Mouse (Mus musculus) kidney, postnatal 0 days (tissue): ENCODE results near the gene Rab3d. TPM values are rescaled to one million over a fixed set of nuclear protein-coding genes. Genes with fewer than 3 reads are reported as not detected.
A peak's percentile ranks its signal among the peaks of the same experiment; 100 is the strongest.

Experiments
- ATAC-seq: fragments of 200-750 bp; cut with Nextera tagmentation; replicated peaks from 2 replicates; pipeline ENCODE4 v1.8.0; 2017; ENCODE audit warnings: low read depth, moderate number of reproducible peaks, moderate TSS enrichment, moderate library complexity; ENCODE audit not compliant: low FRiP score
- DNase-seq: peaks from one replicate; pipeline ENCODE4 v3.0.0-alpha.2; 2016; ENCODE audit warnings: low spot score
- H3K27ac ChIP-seq: fragments of 300-500 bp; sonication (generic); 2 replicates; pipeline ENCODE4 v1.5.1; 2014; ENCODE audit warnings: mild to moderate bottlenecking
- H3K27me3 ChIP-seq: fragments of 300-500 bp; sonication (generic); 2 replicates; pipeline ENCODE4 v1.6.1; 2014; ENCODE audit warnings: low read length, mixed read lengths; ENCODE audit not compliant: insufficient read depth
- H3K36me3 ChIP-seq: fragments of 300-500 bp; sonication (generic); 2 replicates; pipeline ENCODE4 v1.6.1; 2014; ENCODE audit warnings: low read length, mixed read lengths; ENCODE audit not compliant: insufficient read depth
- H3K4me1 ChIP-seq: fragments of 300-500 bp; sonication (generic); replicated peaks from 2 replicates; pipeline ENCODE4 v1.6.1; 2014; ENCODE audit warnings: antibody characterized with exemption, low read length, mixed read lengths; ENCODE audit not compliant: insufficient read depth
- H3K4me2 ChIP-seq: fragments of 300-500 bp; sonication (generic); 2 replicates; pipeline ENCODE4 v1.6.1; 2014; ENCODE audit warnings: mild to moderate bottlenecking, low read length, moderate library complexity, mixed read lengths
- H3K4me3 ChIP-seq: fragments of 300-500 bp; sonication (generic); replicated peaks from 2 replicates; pipeline ENCODE4 v1.5.1; 2014; ENCODE audit warnings: low read depth, low read length
- H3K9ac ChIP-seq: fragments of 300-500 bp; sonication (generic); 2 replicates; pipeline ENCODE4 v1.6.1; 2014; ENCODE audit warnings: low read depth, low read length
- H3K9me3 ChIP-seq: fragments of 300-500 bp; sonication (generic); replicated peaks from 2 replicates; pipeline ENCODE4 v1.6.1; 2016; ENCODE audit warnings: low read length, inconsistent platforms, mixed read lengths
- CTCF ChIP-seq: IDR thresholded peaks from 2 replicates; pipeline ENCODE4 v1.5.1; 2016; ENCODE audit warnings: antibody characterized with exemption, low read depth, mild to moderate bottlenecking, moderate library complexity
- WGBS: fragments of 180-500 bp; shearing (Covaris S2); extraction: QIAGEN DNeasy Blood & Tissue Kit; methylation state at CpG from one replicate; pipeline ENCODE4 v1.1.7; 2014; 5-methylcytosine and 5-hydroxymethylcytosine counted together
- polyA plus RNA-seq: library from polyadenylated mRNA; unstranded; fragments of >200 nt; fragmentation: Nextera tagmentation; extraction: Ambion mirVana; gene quantifications from 2 replicates; pipeline ENCODE4 v1.2.1, GENCODE M21; 2015

Rab3d gene
- polyA plus RNA-seq, 1 experiment from 2014 or later, result 12.0 TPM

GRCm38 (mm10) chr9:21960558-21961208, 42.7 kb upstream of the Rab3d start:
- no peak overlapping the region for H3K9ac ChIP-seq
- peak overlapping the region; percentile 54 for H3K27ac ChIP-seq
- H3K9me3 ChIP-seq, result no peaks in the 10 kb centered on the region
- ATAC-seq (0 out of 2 replicates have a peak, but pooled peaks have one; percentile 4), DNase-seq (peak; percentile 64)
- 0 out of 2 replicates have a peak, but pooled peaks cover 6% of the 10 kb centered on the region for H3K27me3 ChIP-seq
- H3K4me3 ChIP-seq, result peak overlapping the region; percentile 51; the same call in 1 of the 2 replicates
- WGBS, result 8% methylated on average over 26 of the region's 26 CpGs
- peaks cover 29% of the 10 kb centered on the region for H3K4me1 ChIP-seq
- peak overlapping the region; percentile 89 for H3K4me2 ChIP-seq
- H3K36me3 ChIP-seq, result no peaks in the 10 kb centered on the region
- TF ChIP-seq CTCF, result peak; percentile 53

GRCm38 (mm10) chr9:21960135-21960534, 42.1 kb upstream of the Rab3d start:
- DNase-seq (peak; percentile 82), ATAC-seq (no peak)
- H3K4me1 ChIP-seq, result peaks cover 29% of the 10 kb centered on the region
- no peak overlapping the region for H3K9ac ChIP-seq
- H3K27ac ChIP-seq, result peak overlapping the region; percentile 54
- TF ChIP-seq CTCF, result no peak
- H3K27me3 ChIP-seq, result 0 out of 2 replicates have a peak, but pooled peaks cover 6% of the 10 kb centered on the region
- no peaks in the 10 kb centered on the region for H3K9me3 ChIP-seq
- H3K36me3 ChIP-seq, result no peaks in the 10 kb centered on the region
- no peak overlapping the region for H3K4me3 ChIP-seq
- H3K4me2 ChIP-seq, result peak overlapping the region; percentile 89
- 30% methylated on average over 9 of the region's 9 CpGs for WGBS

- peaks cover 29% of the 10 kb centered on the region for H3K4me1 ChIP-seq
- H3K27ac ChIP-seq, result 0 out of 2 replicates have a peak overlapping the region, but pooled peaks have one; percentile 54
- ATAC-seq, result no peak
- no peaks in the 10 kb centered on the region for H3K36me3 ChIP-seq
- H3K4me3 ChIP-seq, result no peak overlapping the region
- no peak overlapping the region for H3K9ac ChIP-seq
- H3K27me3 ChIP-seq, result 0 out of 2 replicates have a peak, but pooled peaks cover 6% of the 10 kb centered on the region
- H3K9me3 ChIP-seq, result no peaks in the 10 kb centered on the region
- 89% methylated on average over 7 of the region's 7 CpGs for WGBS
- no peak for DNase-seq
- no peak for TF ChIP-seq CTCF
- H3K4me2 ChIP-seq, result no peak overlapping the region
These were observed 41.3 kb upstream of the Rab3d start for GRCm38 (mm10) chr9:21959244-21959643.

- no peak for ATAC-seq
- Histone ChIP-seq H3K4me3 (no peak overlapping the region), H3K4me2 (no peak overlapping the region), H3K9me3 (no peaks in the 10 kb centered on the region), H3K27me3 (0 out of 2 replicates have a peak, but pooled peaks cover 6% of the 10 kb centered on the region), H3K4me1 (peaks cover 29% of the 10 kb centered on the region), H3K36me3 (no peaks in the 10 kb centered on the region), H3K27ac (no peak overlapping the region), H3K9ac (no peak overlapping the region)
- no peak for DNase-seq
- no peak for TF ChIP-seq CTCF
- WGBS, result 78% methylated on average over 5 of the region's 5 CpGs
These were observed 40.4 kb upstream of the Rab3d start for GRCm38 (mm10) chr9:21958372-21958771.

- H3K4me1 ChIP-seq, result peaks cover 6% of the 10 kb centered on the region
- TF ChIP-seq CTCF, result no peak
- DNase-seq (peak; percentile 99), ATAC-seq (peak; percentile 97)
- no peaks in the 10 kb centered on the region for H3K27me3 ChIP-seq
- H3K9ac ChIP-seq, result peak within 1 kb of the TSS; percentile 67
- H3K9me3 ChIP-seq, result no peaks in the 10 kb centered on the region
- H3K27ac ChIP-seq, result peak within 1 kb of the TSS; percentile 95
- WGBS, result under 1% methylated on average over 54 of the region's 54 CpGs
- H3K36me3 ChIP-seq, result no peaks in the 10 kb centered on the region
- peak within 1 kb of the TSS; percentile 70 for H3K4me2 ChIP-seq
- H3K4me3 ChIP-seq, result peak within 1 kb of the TSS; percentile 61
These were observed 37.7 kb upstream of the Rab3d start, which contains the start of gene Swsap1 for GRCm38 (mm10) chr9:21955570-21956281. TSS of gene Swsap1 (plus strand) at chr9:21955755.

GRCm38 (mm10) chr9:21955225-21955569, 37.2 kb upstream of the Rab3d start:
- Histone ChIP-seq H3K4me2 (peak overlapping the region; percentile 70), H3K27me3 (no peaks in the 10 kb centered on the region), H3K9me3 (no peaks in the 10 kb centered on the region), H3K36me3 (no peaks in the 10 kb centered on the region), H3K9ac (no peak overlapping the region), H3K4me3 (peak overlapping the region; percentile 61), H3K4me1 (peaks cover under 1% of the 10 kb centered on the region; the same call in 1 of the 2 replicates), H3K27ac (peak overlapping the region; percentile 95; the same call in 1 of the 2 replicates)
- TF ChIP-seq CTCF, result peak; percentile 57
- DNase-seq (no peak), ATAC-seq (peak; percentile 51)
- 3% methylated on average over 18 of the region's 18 CpGs for WGBS
